Mouse (Mus musculus): ENCODE measurements around the gene Hck. TPM values are rescaled to one million over a fixed set of nuclear protein-coding genes. Genes with fewer than 3 reads are reported as not detected.

The Hck gene
- polyA plus RNA-seq, 1 experiment from 2014 or later, result 1.4 TPM

- Histone ChIP-seq H3K4me3 (ENCODE audit: low read depth, low read length) (no peak overlapping the region), H3K9me3 (ENCODE audit: control insufficient read depth, low read length) (no peaks in the 10 kb centered on the region), H3K9ac (ENCODE audit: low read length) (no peak overlapping the region), H3K36me3 (ENCODE audit: control insufficient read depth, insufficient read depth, low read length) (no peaks in the 10 kb centered on the region), H3K27ac (replicated peaks; ENCODE audit: low read depth, low read length) (no peak overlapping the region), H3K4me2 (ENCODE audit: low read depth, severe bottlenecking) (no peak overlapping the region), H3K27me3 (ENCODE audit: control insufficient read depth, insufficient read depth, low read length) (peaks cover 38% of the 10 kb centered on the region), H3K4me1 (ENCODE audit: control insufficient read depth, insufficient read depth, low read length) (peaks cover 7% of the 10 kb centered on the region; the same call in 1 of the 2 replicates)
- ATAC-seq (ENCODE audit: insufficient number of reproducible peaks, low FRiP score, low TSS enrichment, low read depth) (no peak), DNase-seq (ENCODE audit: low spot score) (no peak)
- 80% methylated on average over 7 of the region's 7 CpGs for WGBS
Observed at GRCm38 (mm10) chr2:153111298-153111697, 3.0 kb downstream of the Hck start.

- H3K4me1 ChIP-seq (ENCODE audit: control insufficient read depth, insufficient read depth, low read length), result no peaks in the 10 kb centered on the region
- H3K9me3 ChIP-seq (ENCODE audit: control insufficient read depth, low read length), result no peaks in the 10 kb centered on the region
- H3K9ac ChIP-seq (ENCODE audit: low read length), result no peak overlapping the region
- H3K4me2 ChIP-seq (ENCODE audit: low read depth, severe bottlenecking), result no peak overlapping the region
- H3K27ac ChIP-seq (replicated peaks; ENCODE audit: low read depth, low read length), result no peak overlapping the region
- 80% methylated on average over 4 of the region's 4 CpGs for WGBS
- H3K27me3 ChIP-seq (ENCODE audit: control insufficient read depth, insufficient read depth, low read length), result no peaks in the 10 kb centered on the region
- DNase-seq (ENCODE audit: low spot score) (no peak), ATAC-seq (ENCODE audit: insufficient number of reproducible peaks, low FRiP score, low TSS enrichment, low read depth) (no peak)
- no peaks in the 10 kb centered on the region for H3K36me3 ChIP-seq (ENCODE audit: control insufficient read depth, insufficient read depth, low read length)
- no peak overlapping the region for H3K4me3 ChIP-seq (ENCODE audit: low read depth, low read length)
Observed at GRCm38 (mm10) chr2:153115679-153116081, 7.4 kb downstream of the Hck start.

- no peak for DNase-seq (ENCODE audit: low spot score)
- Histone ChIP-seq H3K9me3 (ENCODE audit: control insufficient read depth, low read length) (no peaks in the 10 kb centered on the region), H3K4me1 (ENCODE audit: control insufficient read depth, insufficient read depth, low read length) (no peaks in the 10 kb centered on the region), H3K9ac (ENCODE audit: low read length) (no peak overlapping the region), H3K4me3 (ENCODE audit: low read depth, low read length) (no peak overlapping the region), H3K4me2 (ENCODE audit: low read depth, severe bottlenecking) (no peak overlapping the region), H3K27me3 (ENCODE audit: control insufficient read depth, insufficient read depth, low read length) (no peaks in the 10 kb centered on the region), H3K36me3 (ENCODE audit: control insufficient read depth, insufficient read depth, low read length) (no peaks in the 10 kb centered on the region), H3K27ac (replicated peaks; ENCODE audit: low read depth, low read length) (no peak overlapping the region)
- WGBS, result 88% methylated on average over 7 of the region's 7 CpGs
- ATAC-seq (ENCODE audit: insufficient number of reproducible peaks, low FRiP score, low TSS enrichment, low read depth), result no peak
Observed at GRCm38 (mm10) chr2:153117051-153117486, 8.8 kb downstream of the Hck start.

- H3K4me1 ChIP-seq (ENCODE audit: control insufficient read depth, insufficient read depth, low read length), result no peaks in the 10 kb centered on the region
- 90% methylated on average over 6 of the region's 6 CpGs for WGBS
- DNase-seq (ENCODE audit: low spot score), result no peak
- H3K4me3 ChIP-seq (ENCODE audit: low read depth, low read length), result no peak overlapping the region
- H3K4me2 ChIP-seq (ENCODE audit: low read depth, severe bottlenecking), result no peak overlapping the region
- no peak for ATAC-seq (ENCODE audit: insufficient number of reproducible peaks, low FRiP score, low TSS enrichment, low read depth)
- H3K36me3 ChIP-seq (ENCODE audit: control insufficient read depth, insufficient read depth, low read length), result no peaks in the 10 kb centered on the region
- no peaks in the 10 kb centered on the region for H3K9me3 ChIP-seq (ENCODE audit: control insufficient read depth, low read length)
- no peaks in the 10 kb centered on the region for H3K27me3 ChIP-seq (ENCODE audit: control insufficient read depth, insufficient read depth, low read length)
- no peak overlapping the region for H3K9ac ChIP-seq (ENCODE audit: low read length)
- no peak overlapping the region for H3K27ac ChIP-seq (replicated peaks; ENCODE audit: low read depth, low read length)
Observed at GRCm38 (mm10) chr2:153119488-153119887, 11.2 kb downstream of the Hck start.

- ATAC-seq (ENCODE audit: insufficient number of reproducible peaks, low FRiP score, low TSS enrichment, low read depth), result no peak
- no peaks in the 10 kb centered on the region for H3K27me3 ChIP-seq (ENCODE audit: control insufficient read depth, insufficient read depth, low read length)
- no peaks in the 10 kb centered on the region for H3K4me1 ChIP-seq (ENCODE audit: control insufficient read depth, insufficient read depth, low read length)
- H3K4me2 ChIP-seq (ENCODE audit: low read depth, severe bottlenecking), result no peak overlapping the region
- H3K9ac ChIP-seq (ENCODE audit: low read length), result no peak overlapping the region
- H3K4me3 ChIP-seq (ENCODE audit: low read depth, low read length), result no peak overlapping the region
- no peak for DNase-seq (ENCODE audit: low spot score)
- no peaks in the 10 kb centered on the region for H3K9me3 ChIP-seq (ENCODE audit: control insufficient read depth, low read length)
- H3K36me3 ChIP-seq (ENCODE audit: control insufficient read depth, insufficient read depth, low read length), result no peaks in the 10 kb centered on the region
- WGBS, result 69% methylated on average over 8 of the region's 8 CpGs
- H3K27ac ChIP-seq (replicated peaks; ENCODE audit: low read depth, low read length), result no peak overlapping the region
Observed at GRCm38 (mm10) chr2:153120126-153120525, 11.9 kb downstream of the Hck start.

GRCm38 (mm10) chr2:153121821-153122615 is 13.8 kb downstream of the Hck start:
- Histone ChIP-seq H3K27me3 (ENCODE audit: control insufficient read depth, insufficient read depth, low read length) (no peaks in the 10 kb centered on the region), H3K4me3 (ENCODE audit: low read depth, low read length) (no peak overlapping the region), H3K4me1 (ENCODE audit: control insufficient read depth, insufficient read depth, low read length) (no peaks in the 10 kb centered on the region), H3K4me2 (ENCODE audit: low read depth, severe bottlenecking) (no peak overlapping the region), H3K36me3 (ENCODE audit: control insufficient read depth, insufficient read depth, low read length) (no peaks in the 10 kb centered on the region), H3K9me3 (ENCODE audit: control insufficient read depth, low read length) (no peaks in the 10 kb centered on the region), H3K27ac (replicated peaks; ENCODE audit: low read depth, low read length) (no peak overlapping the region), H3K9ac (ENCODE audit: low read length) (no peak overlapping the region)
- ATAC-seq (ENCODE audit: insufficient number of reproducible peaks, low FRiP score, low TSS enrichment, low read depth), result no peak
- DNase-seq (ENCODE audit: low spot score), result no peak
- WGBS, result 78% methylated on average over 8 of the region's 8 CpGs

GRCm38 (mm10) chr2:153122701-153123100 is 14.4 kb downstream of the Hck start:
- Histone ChIP-seq H3K4me1 (ENCODE audit: control insufficient read depth, insufficient read depth, low read length) (no peaks in the 10 kb centered on the region), H3K36me3 (ENCODE audit: control insufficient read depth, insufficient read depth, low read length) (no peaks in the 10 kb centered on the region), H3K9me3 (ENCODE audit: control insufficient read depth, low read length) (no peaks in the 10 kb centered on the region), H3K4me3 (ENCODE audit: low read depth, low read length) (no peak overlapping the region), H3K27ac (replicated peaks; ENCODE audit: low read depth, low read length) (no peak overlapping the region), H3K9ac (ENCODE audit: low read length) (no peak overlapping the region), H3K27me3 (ENCODE audit: control insufficient read depth, insufficient read depth, low read length) (no peaks in the 10 kb centered on the region), H3K4me2 (ENCODE audit: low read depth, severe bottlenecking) (no peak overlapping the region)
- DNase-seq (ENCODE audit: low spot score) (no peak), ATAC-seq (ENCODE audit: insufficient number of reproducible peaks, low FRiP score, low TSS enrichment, low read depth) (no peak)
- 91% methylated on average over 7 of the region's 7 CpGs for WGBS

GRCm38 (mm10) chr2:153125875-153126274 is 17.6 kb downstream of the Hck start:
- ATAC-seq (ENCODE audit: insufficient number of reproducible peaks, low FRiP score, low TSS enrichment, low read depth) (no peak), DNase-seq (ENCODE audit: low spot score) (no peak)
- 54% methylated on average over 5 of the region's 5 CpGs for WGBS
- no peak overlapping the region for H3K4me2 ChIP-seq (ENCODE audit: low read depth, severe bottlenecking)
- no peak overlapping the region for H3K9ac ChIP-seq (ENCODE audit: low read length)
- H3K4me3 ChIP-seq (ENCODE audit: low read depth, low read length), result no peak overlapping the region
- H3K27me3 ChIP-seq (ENCODE audit: control insufficient read depth, insufficient read depth, low read length), result no peaks in the 10 kb centered on the region
- no peak overlapping the region for H3K27ac ChIP-seq (replicated peaks; ENCODE audit: low read depth, low read length)
- H3K4me1 ChIP-seq (ENCODE audit: control insufficient read depth, insufficient read depth, low read length), result no peaks in the 10 kb centered on the region
- H3K9me3 ChIP-seq (ENCODE audit: control insufficient read depth, low read length), result no peaks in the 10 kb centered on the region
- no peaks in the 10 kb centered on the region for H3K36me3 ChIP-seq (ENCODE audit: control insufficient read depth, insufficient read depth, low read length)

GRCm38 (mm10) chr2:153131019-153131418 is 22.8 kb downstream of the Hck start:
- H3K36me3 ChIP-seq (ENCODE audit: control insufficient read depth, insufficient read depth, low read length), result no peaks in the 10 kb centered on the region
- no peak overlapping the region for H3K27ac ChIP-seq (replicated peaks; ENCODE audit: low read depth, low read length)
- WGBS, result 22% methylated on average over 6 of the region's 6 CpGs
- H3K4me1 ChIP-seq (ENCODE audit: control insufficient read depth, insufficient read depth, low read length), result no peaks in the 10 kb centered on the region
- H3K4me2 ChIP-seq (ENCODE audit: low read depth, severe bottlenecking), result no peak overlapping the region
- DNase-seq (ENCODE audit: low spot score) (no peak), ATAC-seq (ENCODE audit: insufficient number of reproducible peaks, low FRiP score, low TSS enrichment, low read depth) (no peak)
- no peaks in the 10 kb centered on the region for H3K27me3 ChIP-seq (ENCODE audit: control insufficient read depth, insufficient read depth, low read length)
- H3K4me3 ChIP-seq (ENCODE audit: low read depth, low read length), result no peak overlapping the region
- no peak overlapping the region for H3K9ac ChIP-seq (ENCODE audit: low read length)
- H3K9me3 ChIP-seq (ENCODE audit: control insufficient read depth, low read length), result no peaks in the 10 kb centered on the region
